Mouse (Mus musculus) G1E (cell line): Measurements from ENCODE around the gene Bcar3. TPM values are rescaled to one million over a fixed set of nuclear protein-coding genes. Genes with fewer than 3 reads are reported as not detected.

Experiments
- ATAC-seq: 2 replicates; pipeline ENCODE4 v1.8.0; 2016; ENCODE audit warnings: mild to moderate bottlenecking; ENCODE audit not compliant: insufficient number of reproducible peaks, poor library complexity, low FRiP score, severe bottlenecking; ENCODE audit errors: extremely low read depth
- DNase-seq: peaks from one replicate; pipeline ENCODE4 v3.0.0; 2012; ENCODE audit warnings: low spot score
- H3K27me3 ChIP-seq: 2 replicates; pipeline ENCODE4 v1.6.1; 2012; ENCODE audit warnings: mild to moderate bottlenecking, low read length, inconsistent platforms; ENCODE audit not compliant: insufficient read depth
- H3K36me3 ChIP-seq: replicated peaks from 2 replicates; pipeline ENCODE3; 2012; ENCODE audit warnings: mild to moderate bottlenecking, inconsistent platforms
- H3K4me1 ChIP-seq: 2 replicates; pipeline ENCODE4 v1.6.1; 2012; ENCODE audit warnings: low read depth, low read length, inconsistent platforms, mixed read lengths; ENCODE audit not compliant: insufficient read depth
- H3K4me3 ChIP-seq: 2 replicates; pipeline ENCODE4 v1.5.1; 2012; ENCODE audit warnings: low read depth, mild to moderate bottlenecking, inconsistent platforms, low read length, moderate library complexity, mixed read lengths
- H3K9me3 ChIP-seq: replicated peaks from 2 replicates; pipeline ENCODE4 v1.6.1; 2012; ENCODE audit warnings: inconsistent platforms
- CTCF ChIP-seq: IDR thresholded peaks from 2 replicates; pipeline ENCODE4 v1.5.1; 2012; ENCODE audit warnings: low read depth, low read length, inconsistent platforms, mixed read lengths
- GATA1 ChIP-seq: IDR thresholded peaks from 2 replicates; pipeline ENCODE4 v1.6.1; 2012; ENCODE audit warnings: borderline replicate concordance, low read length, inconsistent platforms, mixed read lengths
- GATA2 ChIP-seq: IDR thresholded peaks from 2 replicates; pipeline ENCODE4 v1.6.1; 2012; ENCODE audit warnings: low read depth, low read length, inconsistent platforms, borderline replicate concordance
- POLR2AphosphoS5 ChIP-seq: IDR thresholded peaks from 2 replicates; pipeline ENCODE4 v1.6.1; 2012; ENCODE audit warnings: low read depth, low read length, inconsistent platforms; ENCODE audit not compliant: insufficient replicate concordance
- TAL1 ChIP-seq: conservative IDR thresholded peaks from 2 replicates; pipeline ENCODE4 v1.6.1; 2012; ENCODE audit warnings: low read depth, low read length, inconsistent platforms, mixed read lengths
- polyA plus RNA-seq: library from polyadenylated mRNA; stranded (reverse); fragments of >175 nt; gene quantifications from 2 replicates; pipeline ENCODE4 v1.2.3, GENCODE M21; 2012
- total RNA-seq, 2 experiments: library from RNA; stranded (forward) in 1 of 2; stranded (reverse) in 1 of 2; fragments of 200-1000 nt in 1 of 2; fragments of >200 nt in 1 of 2; fragmentation: Nextera tagmentation in 1 of 2; gene quantifications; 2 replicates each; pipeline ENCODE4 v1.2.3; 2014 to 2017

Gene Bcar3
- total and polyA plus RNA-seq, 3 experiments = 0.27 TPM; not detected in 2

GRCm38 (mm10) chr3:122509534-122510239 is 215.8 kb downstream of the Bcar3 start:
- Histone ChIP-seq H3K4me1 (no peaks in the 10 kb centered on the region), H3K9me3 (no peaks in the 10 kb centered on the region), H3K36me3 (no peaks in the 10 kb centered on the region), H3K4me3 (no peak overlapping the region), H3K27me3 (no peaks in the 10 kb centered on the region; the same call in 1 of the 2 replicates)
- DNase-seq (no peak), ATAC-seq (no peak)
- TF ChIP-seq POLR2AphosphoS5 = no peak
- no peak for TF ChIP-seq TAL1
- no peak for TF ChIP-seq GATA1
- no peak for TF ChIP-seq GATA2
- TF ChIP-seq CTCF = no peak

DNA sequence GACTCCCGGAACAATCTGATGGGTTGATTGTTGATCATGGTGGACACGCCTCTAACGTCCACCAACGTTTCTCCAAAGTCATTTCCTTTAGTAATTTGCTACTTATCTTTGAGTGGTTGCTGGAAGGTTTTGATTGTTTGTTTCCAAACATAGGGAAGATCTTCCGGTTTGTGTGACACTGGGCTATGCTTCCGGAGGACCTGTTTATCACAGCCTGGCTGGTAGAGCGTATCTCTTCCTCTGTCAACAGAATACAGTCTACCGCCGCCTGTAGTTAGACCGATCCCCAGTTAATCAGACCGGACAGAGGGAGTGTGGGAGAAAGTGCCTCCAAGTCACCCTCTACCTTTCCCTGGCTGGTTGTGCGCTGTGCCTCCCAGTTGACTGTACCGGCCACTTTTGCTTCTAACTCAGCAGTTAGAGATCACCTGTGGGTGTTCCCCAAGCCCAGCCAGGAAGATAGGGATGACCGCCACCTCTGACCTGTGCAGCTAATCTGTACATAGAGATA is 216.4 kb downstream of the Bcar3 start:
- Histone ChIP-seq H3K4me3 (no peak overlapping the region), H3K36me3 (no peaks in the 10 kb centered on the region), H3K9me3 (no peaks in the 10 kb centered on the region), H3K4me1 (no peaks in the 10 kb centered on the region), H3K27me3 (no peaks in the 10 kb centered on the region; the same call in 1 of the 2 replicates)
- TF ChIP-seq CTCF (no peak), GATA2 (no peak), POLR2AphosphoS5 (no peak), GATA1 (no peak), TAL1 (no peak)
- ATAC-seq (no peak), DNase-seq (no peak)

DNA sequence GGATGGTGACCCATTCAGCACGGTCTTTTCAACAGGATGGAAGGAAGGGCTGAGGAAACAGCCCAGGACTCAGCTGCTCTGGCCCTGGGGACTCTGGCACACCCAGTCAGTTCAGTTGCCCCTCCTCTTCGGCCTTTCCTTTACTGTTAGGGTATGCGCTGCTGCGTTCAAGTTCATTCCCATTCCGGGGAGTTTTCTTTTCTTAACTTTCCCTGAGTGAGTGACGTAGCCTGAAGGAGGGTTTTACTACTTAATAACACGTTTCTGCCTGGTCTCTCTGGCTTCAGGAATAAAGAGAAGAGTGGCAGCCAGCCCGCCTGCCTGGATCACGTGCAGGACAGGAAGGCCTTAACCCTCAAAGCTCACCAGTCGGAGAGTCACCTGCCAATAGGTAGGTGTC is 217.0 kb downstream of the Bcar3 start:
- ATAC-seq (no peak), DNase-seq (no peak)
- Histone ChIP-seq H3K4me1 (no peaks in the 10 kb centered on the region), H3K36me3 (no peaks in the 10 kb centered on the region), H3K9me3 (no peaks in the 10 kb centered on the region), H3K27me3 (no peaks in the 10 kb centered on the region; the same call in 1 of the 2 replicates), H3K4me3 (no peak overlapping the region)
- TF ChIP-seq GATA2 (no peak), TAL1 (no peak), GATA1 (no peak), CTCF (no peak), POLR2AphosphoS5 (no peak)

GRCm38 (mm10) chr3:122511721-122512619 is 218.0 kb downstream of the Bcar3 start:
- H3K27me3 ChIP-seq = no peaks in the 10 kb centered on the region; the same call in 1 of the 2 replicates
- TF ChIP-seq CTCF (no peak), GATA2 (no peak), POLR2AphosphoS5 (no peak), GATA1 (no peak), TAL1 (no peak)
- H3K36me3 ChIP-seq = no peaks in the 10 kb centered on the region
- DNase-seq (no peak), ATAC-seq (no peak)
- no peak overlapping the region for H3K4me3 ChIP-seq
- no peaks in the 10 kb centered on the region for H3K4me1 ChIP-seq
- H3K9me3 ChIP-seq = no peaks in the 10 kb centered on the region

DNA sequence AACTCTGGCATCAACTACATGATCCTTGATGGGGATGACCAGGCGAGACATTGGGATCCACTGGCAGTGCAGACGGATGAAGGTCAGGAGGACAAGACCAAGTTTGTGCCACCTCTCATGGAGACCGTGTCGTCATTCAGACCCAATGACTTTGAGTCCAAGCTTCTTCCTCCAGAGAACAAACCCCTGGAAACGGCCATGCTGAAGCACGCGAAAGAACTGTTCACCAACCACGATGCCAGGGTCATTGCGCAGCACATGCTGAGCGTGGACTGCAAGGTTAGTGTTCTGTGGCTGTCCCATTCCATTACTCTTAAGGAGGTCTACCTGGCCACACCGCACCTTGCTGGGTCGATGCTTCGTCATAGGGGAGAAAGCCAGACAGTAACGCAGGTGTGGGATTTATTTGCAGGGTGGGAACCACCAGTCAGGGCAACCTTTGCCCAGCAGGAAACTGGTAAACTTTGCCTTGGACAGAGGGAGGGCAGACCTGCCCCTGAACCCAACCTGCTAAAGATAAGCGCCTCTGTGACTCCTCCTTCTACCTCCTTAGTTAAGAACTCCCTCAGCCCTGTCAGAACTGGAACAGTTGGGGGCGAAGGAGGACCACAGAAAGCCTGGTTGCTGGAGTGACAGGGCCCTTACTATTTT is 218.9 kb downstream of the Bcar3 start:
- Histone ChIP-seq H3K36me3 (no peaks in the 10 kb centered on the region), H3K9me3 (no peaks in the 10 kb centered on the region), H3K4me3 (no peak overlapping the region), H3K4me1 (no peaks in the 10 kb centered on the region), H3K27me3 (no peaks in the 10 kb centered on the region; the same call in 1 of the 2 replicates)
- ATAC-seq (no peak), DNase-seq (no peak)
- TF ChIP-seq POLR2AphosphoS5 (no peak), TAL1 (no peak), CTCF (no peak), GATA1 (no peak), GATA2 (no peak)
